Mouse (Mus musculus) stomach, postnatal 0 days (tissue): ENCODE measurements at regions not wholly inside any gene's neighbourhood (a gene's known extent, or its start where the extent isn't known, plus 50 kb on each side); places are given as distances from the start of the nearest gene placed in this dataset.

Experiments
- ATAC-seq: fragments of 200-750 bp; cut with Nextera tagmentation; 2 replicates; pipeline ENCODE4 v1.8.0; 2017; ENCODE audit not compliant: low FRiP score, low TSS enrichment
- DNase-seq: peaks from one replicate; pipeline ENCODE4 v3.0.0-alpha.2; 2016; ENCODE audit warnings: low spot score
- H3K27ac ChIP-seq: fragments of 300-500 bp; sonication (generic); replicated peaks from 2 replicates; pipeline ENCODE4 v1.5.1; 2014; ENCODE audit warnings: mild to moderate bottlenecking, control low read depth
- H3K27me3 ChIP-seq: fragments of 300-500 bp; sonication (generic); 2 replicates; pipeline ENCODE4 v1.6.1; 2014; ENCODE audit warnings: low read length; ENCODE audit not compliant: control insufficient read depth, insufficient read depth
- H3K36me3 ChIP-seq: fragments of 300-500 bp; sonication (generic); 2 replicates; pipeline ENCODE4 v1.6.1; 2014; ENCODE audit warnings: low read length, mixed read lengths; ENCODE audit not compliant: control insufficient read depth, insufficient read depth
- H3K4me1 ChIP-seq: fragments of 300-500 bp; sonication (generic); replicated peaks from 2 replicates; pipeline ENCODE4 v1.6.1; 2014; ENCODE audit warnings: antibody characterized with exemption; ENCODE audit not compliant: control insufficient read depth, insufficient read depth
- H3K4me2 ChIP-seq: fragments of 300-500 bp; sonication (generic); replicated peaks from 2 replicates; pipeline ENCODE4 v1.6.1; 2014; ENCODE audit warnings: low read depth, mild to moderate bottlenecking, control low read depth, moderate library complexity
- H3K4me3 ChIP-seq: fragments of 300-500 bp; sonication (generic); 2 replicates; pipeline ENCODE4 v1.5.1; 2014; ENCODE audit warnings: low read depth, low read length, control low read depth
- H3K9ac ChIP-seq: fragments of 300-500 bp; sonication (generic); 2 replicates; pipeline ENCODE4 v1.6.1; 2014; ENCODE audit warnings: mild to moderate bottlenecking, low read length, control low read depth, mixed read lengths
- H3K9me3 ChIP-seq: fragments of 300-500 bp; sonication (generic); 2 replicates; pipeline ENCODE4 v1.6.1; 2016; ENCODE audit warnings: low read length; ENCODE audit not compliant: control insufficient read depth
- CTCF ChIP-seq: IDR thresholded peaks from 2 replicates; pipeline ENCODE4 v1.5.1; 2016; ENCODE audit warnings: antibody characterized with exemption, low read depth, mild to moderate bottlenecking, moderate library complexity
- EP300 ChIP-seq: optimal IDR thresholded peaks from 2 replicates; pipeline ENCODE3; 2016; ENCODE audit warnings: antibody characterized with exemption
- WGBS: fragments of 180-500 bp; shearing (Covaris S2); extraction: QIAGEN DNeasy Blood & Tissue Kit; methylation state at CpG from one replicate; pipeline ENCODE4 v1.1.7; 2014; 5-methylcytosine and 5-hydroxymethylcytosine counted together

GRCm38 (mm10) chr9:43987957-43988356 is 55.2 kb upstream of the Thy1 start:
- Histone ChIP-seq H3K27me3 (no peaks in the 10 kb centered on the region), H3K4me3 (no peak overlapping the region), H3K27ac (no peak overlapping the region), H3K4me1 (peaks cover 3% of the 10 kb centered on the region; the same call in 1 of the 2 replicates), H3K9me3 (no peaks in the 10 kb centered on the region), H3K9ac (no peak overlapping the region), H3K36me3 (no peaks in the 10 kb centered on the region), H3K4me2 (no peak overlapping the region)
- DNase-seq (no peak), ATAC-seq (no peak)
- no peak for TF ChIP-seq CTCF
- no peak for TF ChIP-seq EP300
- 83% methylated on average over 6 of the region's 6 CpGs for WGBS

GRCm38 (mm10) chr9:43988981-43989860 is 54.0 kb upstream of the Thy1 start:
- H3K4me2 ChIP-seq = no peak overlapping the region
- no peak overlapping the region for H3K9ac ChIP-seq
- 44% methylated on average over 13 of the region's 13 CpGs for WGBS
- DNase-seq = no peak
- TF ChIP-seq EP300 = no peak
- no peak for TF ChIP-seq CTCF
- no peak for ATAC-seq
- no peaks in the 10 kb centered on the region for H3K36me3 ChIP-seq
- no peak overlapping the region for H3K27ac ChIP-seq
- no peaks in the 10 kb centered on the region for H3K9me3 ChIP-seq
- no peak overlapping the region for H3K4me3 ChIP-seq
- H3K4me1 ChIP-seq = peaks cover 3% of the 10 kb centered on the region; the same call in 1 of the 2 replicates
- no peaks in the 10 kb centered on the region for H3K27me3 ChIP-seq

- Histone ChIP-seq H3K4me1 (peaks cover 3% of the 10 kb centered on the region; the same call in 1 of the 2 replicates), H3K4me2 (no peak overlapping the region), H3K4me3 (no peak overlapping the region), H3K27ac (no peak overlapping the region), H3K27me3 (no peaks in the 10 kb centered on the region), H3K9me3 (no peaks in the 10 kb centered on the region), H3K9ac (no peak overlapping the region), H3K36me3 (no peaks in the 10 kb centered on the region)
- 68% methylated on average over 11 of the region's 11 CpGs for WGBS
- DNase-seq (no peak), ATAC-seq (no peak)
- TF ChIP-seq EP300 = no peak
- no peak for TF ChIP-seq CTCF
Observed at GRCm38 (mm10) chr9:43990124-43990523, 53.1 kb upstream of the Thy1 start.

GRCm38 (mm10) chr9:43993221-43993976 is 49.8 kb upstream of the Thy1 start:
- TF ChIP-seq EP300 = no peak
- TF ChIP-seq CTCF = no peak
- 24% methylated on average over 9 of the region's 9 CpGs for WGBS
- Histone ChIP-seq H3K9ac (no peak overlapping the region), H3K4me2 (no peak overlapping the region), H3K27me3 (no peaks in the 10 kb centered on the region), H3K4me1 (peaks cover 3% of the 10 kb centered on the region; the same call in 1 of the 2 replicates), H3K9me3 (no peaks in the 10 kb centered on the region), H3K36me3 (no peaks in the 10 kb centered on the region), H3K4me3 (no peak overlapping the region), H3K27ac (no peak overlapping the region; the same call in 1 of the 2 replicates)
- ATAC-seq (no peak; the same call in 1 of the 2 replicates), DNase-seq (no peak)
